Comparison of ENCODE assay signal across 31 mouse cellular contexts in genomic region chr1:181355683-181356082, GRCm38 (mm10). TPM values are rescaled to one million over a fixed set of nuclear protein-coding genes. Genes with fewer than 3 reads are reported as not detected.
A peak's percentile ranks its signal among the peaks of the same experiment; 100 is the strongest.
DNase-seq lines count a peak whose midpoint lies in the region; ATAC-seq and TF ChIP-seq lines count a peak whose summit lies in the region.
"Had no signal": no experiment of that assay in that cellular context is flagged by ENCODE, and none has a peak within 500 bp of the region (broad histone marks: within the 10 kb centered on the region; RNA-seq: fewer than 3 reads in every experiment).

No protein-coding gene starts in this region.

- no peak for DNase-seq in layer of hippocampus, adult 2 months (ENCODE audit: low spot score in 2 of 2)
- DNase-seq in layer of hippocampus, postnatal 10 days (ENCODE audit: low spot score in 2 of 2) = no peak
- DNase-seq in 3T3-L1 (ENCODE audit: low read depth, low spot score) (peak; percentile 80), NIH3T3 (ENCODE audit: low read depth) (peak; percentile 63)
- no peak for DNase-seq in gastrocnemius, adult 18-20 months (ENCODE audit: low spot score)
- no peak for DNase-seq in retina, postnatal 1 day
- DNase-seq: adrenal gland, adult 2 months; adrenal gland, postnatal 36 days; cerebellum, adult 2 months; cerebellum, postnatal 14 days; gastrocnemius, adult 2 months; gastrocnemius, postnatal 36 days; heart, adult 2 months; heart, postnatal 14 days; kidney, adult 18-20 months; kidney, postnatal 36 days; layer of hippocampus, postnatal 36 days; left cerebral cortex, postnatal 4 days; liver, postnatal 0 days; lung, postnatal 10 days; right cerebral cortex, postnatal 14 days; thymus, postnatal 4 days had no signal

- no peak overlapping the region for H3K27ac ChIP-seq in layer of hippocampus, adult 2 months
- H3K27ac ChIP-seq: gastrocnemius, adult 2 months; heart, adult 2 months; hindbrain, embryonic 10.5 days; hindbrain, embryonic 15.5 days; liver, embryonic 12.5 days; macrophage; midbrain, embryonic 15.5 days; neural tube, embryonic 12.5 days had no signal

- peak; percentile 18; the same call in 1 of the 2 replicates for ATAC-seq in megakaryocyte progenitor cell, adult 5-6 weeks (replicated peaks; ENCODE audit: poor library complexity)
- ATAC-seq: inflammation-experienced regulatory T-cells, adult 6 months; liver, embryonic 12.5 days; liver, postnatal 0 days; midbrain, embryonic 15.5 days had no signal

- H3K4me3 ChIP-seq in layer of hippocampus, adult 2 months = peak overlapping the region; percentile 42; the same call in 1 of the 2 replicates
- H3K4me3 ChIP-seq: gastrocnemius, adult 2 months; heart, adult 2 months; hindbrain, embryonic 10.5 days; hindbrain, embryonic 15.5 days; liver, embryonic 12.5 days; midbrain, embryonic 15.5 days; neural tube, embryonic 12.5 days had no signal

- TF ChIP-seq CTCF in layer of hippocampus, adult 2 months (conservative IDR thresholded peaks at IDR 0.05) = no peak

RNA-seq across cellular contexts. Expression of gene Cnih3, which starts 3.3 kb away (rescaled TPM):
- total RNA-seq in layer of hippocampus, adult 2 months (2021) = 10 to 100 TPM; 68.5 to 71.3 TPM
- total RNA-seq in layer of hippocampus, postnatal 10 days (2021) = 10 to 100 TPM; 48.3 to 56.1 TPM
- total RNA-seq in megakaryocyte progenitor cell, adult 5-6 weeks (2015) = not detected in 2 replicates
- not detected in 2 replicates for total RNA-seq in megakaryocyte progenitor cell, adult 5-6 weeks (2017)
- not detected for total RNA-seq in gastrocnemius, adult 18-20 months (2021)
- total RNA-seq: adrenal gland, adult 2 months; adrenal gland, postnatal 36 days; gastrocnemius, adult 2 months; gastrocnemius, postnatal 36 days; heart, adult 2 months; heart, postnatal 14 days; MEL had no signal

Comparison
In these comparisons a context has a peak if more than half of its experiments do, and no peak if none do; other contexts are left out.
1. DNase-seq: peak in 3T3-L1 (single experiment) and NIH3T3 (single experiment); none in layer of hippocampus, adult 2 months (0 of 2), layer of hippocampus, postnatal 10 days (0 of 2), gastrocnemius, adult 18-20 months (single experiment) and retina, postnatal 1 day (single experiment).
2. RNA of gene Cnih3, which starts 3.3 kb away (total RNA-seq): 68.5 to 71.3 TPM in layer of hippocampus, adult 2 months and 48.3 to 56.1 TPM in layer of hippocampus, postnatal 10 days; not detected in gastrocnemius, adult 18-20 months and not detected in megakaryocyte progenitor cell, adult 5-6 weeks; every median in the first group is over 10 times any median in the second.